Comparison of ENCODE assay signal across 9 mouse cellular contexts in genomic region chr19:41973891-41974794, GRCm38 (mm10). TPM values are rescaled to one million over a fixed set of nuclear protein-coding genes. Genes with fewer than 3 reads are reported as not detected.
DNase-seq lines count a peak whose midpoint lies in the region; ATAC-seq lines count a peak whose summit lies in the region.
"Had no signal": no experiment of that assay in that cellular context is flagged by ENCODE, and none has a peak within 500 bp of the region (broad histone marks: within the 10 kb centered on the region; RNA-seq: fewer than 3 reads in every experiment).

No protein-coding gene starts in this region.

- WGBS in neural tube, embryonic 12.5 days = 57% methylated on average over 13 of the region's 13 CpGs

- H3K27ac ChIP-seq in neural tube, embryonic 12.5 days = no peak overlapping the region

- H3K36me3 ChIP-seq in neural tube, embryonic 12.5 days = 0 out of 2 replicates have a peak, but pooled peaks cover 2% of the 10 kb centered on the region

- peak; percentile 42 for DNase-seq in gastrocnemius, adult 18-20 months (ENCODE audit: low spot score)
- DNase-seq in gastrocnemius, adult 8-10 months (ENCODE audit: low spot score in 2 of 2) = no peak
- DNase-seq in neural tube, embryonic 10.5 days (ENCODE audit: extremely low spot score, low spot score) = no peak
- peak; percentile 22 to 32 for DNase-seq in layer of hippocampus, postnatal 10 days (ENCODE audit: low spot score in 2 of 2)
- DNase-seq in skeletal muscle tissue, adult 2 months (ENCODE audit: low read depth, low spot score) = peak; percentile 32
- no peak for DNase-seq in adrenal gland, adult 2 months
- no peak for DNase-seq in spleen, adult 18-20 months
- DNase-seq: B cell, adult 2 months had no signal

- H3K9me3 ChIP-seq in neural tube, embryonic 12.5 days = no peaks in the 10 kb centered on the region

- H3K9ac ChIP-seq in neural tube, embryonic 12.5 days = no peak overlapping the region

- no peak overlapping the region for H3K4me3 ChIP-seq in neural tube, embryonic 12.5 days

- peak; percentile 58; the same call in 1 of the 2 replicates for ATAC-seq in neural tube, embryonic 12.5 days (ENCODE audit: low FRiP score, low read depth)

- no peak overlapping the region for H3K4me2 ChIP-seq in neural tube, embryonic 12.5 days (replicated peaks)

- peaks cover 24% of the 10 kb centered on the region for H3K4me1 ChIP-seq in neural tube, embryonic 12.5 days

- no peaks in the 10 kb centered on the region for H3K27me3 ChIP-seq in neural tube, embryonic 12.5 days (replicated peaks)

RNA-seq across cellular contexts. Expression of gene Mms19, which starts 6.8 kb away (rescaled TPM):
- 1 to 10 TPM; 8.7 to 9.7 TPM for total RNA-seq in gastrocnemius, adult 18-20 months (2021)
- total RNA-seq in gastrocnemius, adult 8-10 months (2022) = 10 to 100 TPM in 2 of 4 experiments, 1 to 10 TPM in 2; 9.1 to 14.1 (median 9.8) TPM
- 34.7 and 38.4 TPM in 2 replicates for polyA plus RNA-seq in neural tube, embryonic 12.5 days (2016; fragmentation: Nextera tagmentation; extraction: Ambion mirVana)
- total RNA-seq in layer of hippocampus, postnatal 10 days (2021) = 10 to 100 TPM; 28.9 to 35.2 TPM
- total RNA-seq in adrenal gland, adult 2 months (2021) = 10 to 100 TPM; 15.9 to 22.0 TPM
- polyA plus RNA-seq in adrenal gland, adult 2 months (2012; rRNA removed) = 48.3 and 49.2 TPM in 2 replicates

RNA-seq across cellular contexts. Expression of gene Ubtd1, which starts 7.4 kb away (rescaled TPM):
- total RNA-seq in gastrocnemius, adult 18-20 months (2021) = 10 to 100 TPM; 15.5 to 17.3 TPM
- 10 to 100 TPM; 15.0 to 17.5 (median 15.8) TPM for total RNA-seq in gastrocnemius, adult 8-10 months (2022)
- polyA plus RNA-seq in neural tube, embryonic 12.5 days (2016; fragmentation: Nextera tagmentation; extraction: Ambion mirVana) = 16.9 and 17.6 TPM in 2 replicates
- total RNA-seq in layer of hippocampus, postnatal 10 days (2021) = 10 to 100 TPM; 15.8 to 18.9 TPM
- 10 to 100 TPM; 12.8 to 21.1 TPM for total RNA-seq in adrenal gland, adult 2 months (2021)
- 29.3 and 31.3 TPM in 2 replicates for polyA plus RNA-seq in adrenal gland, adult 2 months (2012; rRNA removed)

RNA-seq across cellular contexts. Expression of gene Zdhhc16, which starts 40.9 kb away (rescaled TPM):
- 10 to 100 TPM; 17.4 to 20.2 TPM for total RNA-seq in gastrocnemius, adult 18-20 months (2021)
- total RNA-seq in gastrocnemius, adult 8-10 months (2022) = 10 to 100 TPM; 21.3 to 24.1 (median 23.2) TPM
- 79.2 and 82.1 TPM in 2 replicates for polyA plus RNA-seq in neural tube, embryonic 12.5 days (2016; fragmentation: Nextera tagmentation; extraction: Ambion mirVana)
- 10 to 100 TPM; 60.2 to 67.4 TPM for total RNA-seq in layer of hippocampus, postnatal 10 days (2021)
- total RNA-seq in adrenal gland, adult 2 months (2021) = 10 to 100 TPM; 26.0 to 26.2 TPM
- 56.9 and 73.6 TPM in 2 replicates for polyA plus RNA-seq in adrenal gland, adult 2 months (2012; rRNA removed)

RNA-seq across cellular contexts. Expression of gene Exosc1, which starts 40.9 kb away (rescaled TPM):
- 10 to 100 TPM; 19.9 to 20.1 TPM for total RNA-seq in gastrocnemius, adult 18-20 months (2021)
- 10 to 100 TPM; 16.0 to 21.6 (median 18.6) TPM for total RNA-seq in gastrocnemius, adult 8-10 months (2022)
- polyA plus RNA-seq in neural tube, embryonic 12.5 days (2016; fragmentation: Nextera tagmentation; extraction: Ambion mirVana) = 67.0 and 68.3 TPM in 2 replicates
- total RNA-seq in layer of hippocampus, postnatal 10 days (2021) = 10 to 100 TPM; 28.8 to 32.2 TPM
- 10 to 100 TPM; 28.2 to 31.9 TPM for total RNA-seq in adrenal gland, adult 2 months (2021)
- polyA plus RNA-seq in adrenal gland, adult 2 months (2012; rRNA removed) = 6.9 and 9.4 TPM in 2 replicates

Comparison
In these comparisons a context has a peak if more than half of its experiments do, and no peak if none do; other contexts are left out.
1. DNase-seq: peak in gastrocnemius, adult 18-20 months (single experiment), layer of hippocampus, postnatal 10 days (2 of 2) and skeletal muscle tissue, adult 2 months (single experiment); none in gastrocnemius, adult 8-10 months (0 of 2), neural tube, embryonic 10.5 days (single experiment), adrenal gland, adult 2 months (single experiment) and spleen, adult 18-20 months (0 of 2).